Mouse (Mus musculus) lung, embryonic 15.5 days (tissue): ENCODE measurements around the gene Hmgb3. TPM values are rescaled to one million over a fixed set of nuclear protein-coding genes. Genes with fewer than 3 reads are reported as not detected.

Experiments
- microRNA-seq: library from miRNA; unstranded; fragments of <30 nt; microRNA quantifications from one replicate; pipeline ENCODE4, GENCODE M21; 2016
- polyA plus RNA-seq: library from polyadenylated mRNA; unstranded; fragments of >200 nt; fragmentation: Nextera tagmentation; extraction: Ambion mirVana; gene quantifications from 2 replicates; pipeline ENCODE4 v1.2.1, GENCODE M21; 2015

The Hmgb3 gene
- polyA plus RNA-seq, 1 experiment from 2014 or later: 291 TPM

Small RNAs within 50 kb of the gene (microRNA-seq; reads per million reads assigned to microRNA genes)
- not detected for gene Gm23945

Other genes starting within 250 kb of the Hmgb3 start
- 8.3 and 8.4 TPM in 2 replicates for gene Mtmr1, start 191.2 kb upstream of the Hmgb3 start, polyA plus RNA-seq
- gene Cd99l2, start 63.1 kb upstream of the Hmgb3 start, polyA plus RNA-seq: 31.9 and 34.8 TPM in 2 replicates
- gene Gpr50, start 107.7 kb downstream of the Hmgb3 start, polyA plus RNA-seq: 0.19 and 0.21 TPM in 2 replicates